In genomic region chr11:59891854-59892253, GRCm38 (mm10) we compare ENCODE assay signal across 20 mouse cellular contexts. TPM values are rescaled to one million over a fixed set of nuclear protein-coding genes. Genes with fewer than 3 reads are reported as not detected.
DNase-seq lines count a peak whose midpoint lies in the region; ATAC-seq and TF ChIP-seq lines count a peak whose summit lies in the region.
"Had no signal": no experiment of that assay in that cellular context is flagged by ENCODE, and none has a peak within 500 bp of the region (broad histone marks: within the 10 kb centered on the region; RNA-seq: fewer than 3 reads in every experiment).

No protein-coding gene starts in this region.

- H3K9ac ChIP-seq in hindbrain, embryonic 13.5 days, result 0 out of 2 replicates have a peak overlapping the region, but pooled peaks have one; percentile 9
- H3K9ac ChIP-seq in hindbrain, embryonic 11.5 days (ENCODE audit: low read depth, low read length), result no peak overlapping the region
- no peak overlapping the region for H3K9ac ChIP-seq in neural tube, embryonic 15.5 days (replicated peaks)
- H3K9ac ChIP-seq in intestine, embryonic 16.5 days (ENCODE audit: low read depth, low read length), result no peak overlapping the region
- H3K9ac ChIP-seq: embryonic facial prominence, embryonic 12.5 days; heart, embryonic 13.5 days; intestine, embryonic 15.5 days; neural tube, embryonic 12.5 days had no signal

- H3K4me3 ChIP-seq in hindbrain, embryonic 13.5 days, result no peak overlapping the region
- H3K4me3 ChIP-seq in hindbrain, embryonic 11.5 days (ENCODE audit: low read depth, low read length), result no peak overlapping the region
- H3K4me3 ChIP-seq in neural tube, embryonic 15.5 days (replicated peaks), result no peak overlapping the region
- H3K4me3 ChIP-seq in intestine, embryonic 16.5 days (ENCODE audit: low read length), result no peak overlapping the region
- H3K4me3 ChIP-seq: embryonic facial prominence, embryonic 12.5 days; erythroblast, embryonic 14.5 days; heart, embryonic 13.5 days; intestine, embryonic 15.5 days; neural tube, embryonic 12.5 days had no signal

- TF ChIP-seq CTCF in brain, embryonic 14.5 days (IDR thresholded peaks at IDR 0.05; ENCODE audit: borderline replicate concordance, extremely low read depth, insufficient read depth, insufficient read length), result no peak

- H3K27me3 ChIP-seq in hindbrain, embryonic 13.5 days, result no peaks in the 10 kb centered on the region
- H3K27me3 ChIP-seq in hindbrain, embryonic 11.5 days (ENCODE audit: control insufficient read depth, insufficient read depth, low read length), result no peaks in the 10 kb centered on the region
- no peaks in the 10 kb centered on the region for H3K27me3 ChIP-seq in neural tube, embryonic 15.5 days (replicated peaks)
- H3K27me3 ChIP-seq in intestine, embryonic 16.5 days (replicated peaks; ENCODE audit: control insufficient read depth, insufficient read depth, low read length), result no peaks in the 10 kb centered on the region
- H3K27me3 ChIP-seq: embryonic facial prominence, embryonic 12.5 days; heart, embryonic 13.5 days; intestine, embryonic 15.5 days; neural tube, embryonic 12.5 days had no signal

- H3K4me1 ChIP-seq in hindbrain, embryonic 13.5 days (replicated peaks), result peaks cover 12% of the 10 kb centered on the region
- H3K4me1 ChIP-seq in hindbrain, embryonic 11.5 days (replicated peaks; ENCODE audit: control insufficient read depth, insufficient read depth, low read length), result no peaks in the 10 kb centered on the region
- peaks cover 7% of the 10 kb centered on the region; the same call in 1 of the 2 replicates for H3K4me1 ChIP-seq in neural tube, embryonic 15.5 days
- H3K4me1 ChIP-seq in intestine, embryonic 16.5 days (ENCODE audit: control insufficient read depth, insufficient read depth, low read length), result peaks cover 4% of the 10 kb centered on the region
- H3K4me1 ChIP-seq: embryonic facial prominence, embryonic 12.5 days; neural tube, embryonic 12.5 days had no signal

- no peak for TF ChIP-seq POLR2A in brain, embryonic 14.5 days (IDR thresholded peaks at IDR 0.05; ENCODE audit: borderline replicate concordance, extremely low read depth, insufficient read depth, insufficient read length, poor library complexity, severe bottlenecking)

- H3K4me2 ChIP-seq in hindbrain, embryonic 13.5 days, result no peak overlapping the region
- no peak overlapping the region for H3K4me2 ChIP-seq in hindbrain, embryonic 11.5 days (replicated peaks; ENCODE audit: low read depth, low read length)
- no peak overlapping the region for H3K4me2 ChIP-seq in neural tube, embryonic 15.5 days
- H3K4me2 ChIP-seq in intestine, embryonic 16.5 days (ENCODE audit: low read depth, low read length), result no peak overlapping the region
- H3K4me2 ChIP-seq: embryonic facial prominence, embryonic 12.5 days; heart, embryonic 13.5 days; intestine, embryonic 15.5 days; neural tube, embryonic 12.5 days had no signal

- 55% methylated on average over 6 of the region's 6 CpGs for WGBS in hindbrain, embryonic 13.5 days
- 63% methylated on average over 6 of the region's 6 CpGs for WGBS in hindbrain, embryonic 11.5 days
- WGBS in neural tube, embryonic 15.5 days, result 43% methylated on average over 6 of the region's 6 CpGs
- WGBS in intestine, embryonic 16.5 days, result 61% methylated on average over 6 of the region's 6 CpGs

- DNase-seq in hindbrain, embryonic 11.5 days (ENCODE audit: low spot score), result no peak
- DNase-seq in neural tube, embryonic 10.5 days (ENCODE audit: extremely low spot score, low spot score), result no peak
- peak; percentile 42 for DNase-seq in brain, embryonic 14.5 days (ENCODE audit: low read depth)
- DNase-seq in retina, embryonic 14.5 days (ENCODE audit: low spot score), result peak; percentile 31
- DNase-seq in adrenal gland, postnatal 10 days, result no peak
- DNase-seq: cerebellum, adult 8-10 months; kidney, postnatal 4 days; liver; lung, postnatal 10 days; spleen, adult 18-20 months; thymus, adult 2 months had no signal

- ATAC-seq in hindbrain, embryonic 13.5 days (ENCODE audit: low FRiP score), result no peak
- ATAC-seq in hindbrain, embryonic 11.5 days (ENCODE audit: low FRiP score), result no peak
- no peak for ATAC-seq in neural tube, embryonic 15.5 days (ENCODE audit: low FRiP score)
- ATAC-seq in intestine, embryonic 16.5 days, result no peak
- ATAC-seq: forebrain, embryonic 16.5 days; intestine, embryonic 15.5 days had no signal

- no peaks in the 10 kb centered on the region for H3K9me3 ChIP-seq in hindbrain, embryonic 13.5 days
- no peaks in the 10 kb centered on the region for H3K9me3 ChIP-seq in hindbrain, embryonic 11.5 days (ENCODE audit: control insufficient read depth, low read length)
- no peaks in the 10 kb centered on the region for H3K9me3 ChIP-seq in neural tube, embryonic 15.5 days (replicated peaks)
- peaks cover 3% of the 10 kb centered on the region; the same call in 1 of the 2 replicates for H3K9me3 ChIP-seq in intestine, embryonic 16.5 days (ENCODE audit: control insufficient read depth, low read length)
- H3K9me3 ChIP-seq: embryonic facial prominence, embryonic 12.5 days; heart, embryonic 13.5 days; intestine, embryonic 15.5 days; neural tube, embryonic 12.5 days had no signal

- peak overlapping the region; percentile 35; the same call in 1 of the 2 replicates for H3K27ac ChIP-seq in hindbrain, embryonic 13.5 days
- no peak overlapping the region for H3K27ac ChIP-seq in hindbrain, embryonic 11.5 days (ENCODE audit: low read depth, low read length)
- H3K27ac ChIP-seq in neural tube, embryonic 15.5 days (replicated peaks), result peak overlapping the region; percentile 33; the same call in 1 of the 2 replicates
- H3K27ac ChIP-seq in intestine, embryonic 16.5 days (ENCODE audit: low read length), result no peak overlapping the region
- H3K27ac ChIP-seq: embryonic facial prominence, embryonic 12.5 days; heart, embryonic 13.5 days; intestine, embryonic 15.5 days; neural tube, embryonic 12.5 days had no signal

- no peaks in the 10 kb centered on the region for H3K36me3 ChIP-seq in hindbrain, embryonic 13.5 days
- H3K36me3 ChIP-seq in hindbrain, embryonic 11.5 days (ENCODE audit: control insufficient read depth, insufficient read depth, low read length), result no peaks in the 10 kb centered on the region
- no peaks in the 10 kb centered on the region for H3K36me3 ChIP-seq in neural tube, embryonic 15.5 days
- no peaks in the 10 kb centered on the region for H3K36me3 ChIP-seq in intestine, embryonic 16.5 days (ENCODE audit: control insufficient read depth, insufficient read depth, low read length)
- H3K36me3 ChIP-seq: embryonic facial prominence, embryonic 12.5 days; heart, embryonic 13.5 days; intestine, embryonic 15.5 days; neural tube, embryonic 12.5 days had no signal

RNA-seq across cellular contexts. Expression of gene Cops3, which starts 52.2 kb away (rescaled TPM):
- 205 and 210 TPM in 2 replicates for polyA plus RNA-seq in hindbrain, embryonic 13.5 days (2015; fragmentation: Nextera tagmentation; extraction: Ambion mirVana)
- polyA plus RNA-seq in hindbrain, embryonic 11.5 days (2014; fragmentation: Nextera tagmentation; extraction: Ambion mirVana), result 246 and 254 TPM in 2 replicates
- polyA plus RNA-seq in neural tube, embryonic 15.5 days (2015; fragmentation: Nextera tagmentation; extraction: Ambion mirVana), result 194 and 195 TPM in 2 replicates
- 57.3 and 75.3 TPM in 2 replicates for polyA plus RNA-seq in brain, embryonic 14.5 days (2012; rRNA removed)
- 165 and 184 TPM in 2 replicates for polyA plus RNA-seq in intestine, embryonic 16.5 days (2015; fragmentation: Nextera tagmentation; extraction: Ambion mirVana)
- 100 to 1,000 TPM in 1 of 2 experiments, 10 to 100 TPM in 1; 98.7 to 103 TPM for total RNA-seq in adrenal gland, postnatal 10 days (2021)

RNA-seq across cellular contexts. Expression of gene Nt5m, which starts 52.6 kb away (rescaled TPM):
- 61.5 and 64.1 TPM in 2 replicates for polyA plus RNA-seq in hindbrain, embryonic 13.5 days (2015; fragmentation: Nextera tagmentation; extraction: Ambion mirVana)
- polyA plus RNA-seq in hindbrain, embryonic 11.5 days (2014; fragmentation: Nextera tagmentation; extraction: Ambion mirVana), result 37.8 and 42.6 TPM in 2 replicates
- polyA plus RNA-seq in neural tube, embryonic 15.5 days (2015; fragmentation: Nextera tagmentation; extraction: Ambion mirVana), result 71.6 and 84.2 TPM in 2 replicates
- polyA plus RNA-seq in brain, embryonic 14.5 days (2012; rRNA removed), result 57.5 and 63.4 TPM in 2 replicates
- 31.1 and 34.5 TPM in 2 replicates for polyA plus RNA-seq in intestine, embryonic 16.5 days (2015; fragmentation: Nextera tagmentation; extraction: Ambion mirVana)
- total RNA-seq in adrenal gland, postnatal 10 days (2021), result 10 to 100 TPM; 31.4 to 34.2 TPM

RNA-seq across cellular contexts. Expression of gene Med9, which starts 56.2 kb away (rescaled TPM):
- 33.9 and 34.1 TPM in 2 replicates for polyA plus RNA-seq in hindbrain, embryonic 13.5 days (2015; fragmentation: Nextera tagmentation; extraction: Ambion mirVana)
- polyA plus RNA-seq in hindbrain, embryonic 11.5 days (2014; fragmentation: Nextera tagmentation; extraction: Ambion mirVana), result 40.1 and 44.9 TPM in 2 replicates
- 41.0 and 45.2 TPM in 2 replicates for polyA plus RNA-seq in neural tube, embryonic 15.5 days (2015; fragmentation: Nextera tagmentation; extraction: Ambion mirVana)
- 21.9 and 24.8 TPM in 2 replicates for polyA plus RNA-seq in brain, embryonic 14.5 days (2012; rRNA removed)
- 33.0 and 33.4 TPM in 2 replicates for polyA plus RNA-seq in intestine, embryonic 16.5 days (2015; fragmentation: Nextera tagmentation; extraction: Ambion mirVana)
- 10 to 100 TPM; 30.0 to 31.7 TPM for total RNA-seq in adrenal gland, postnatal 10 days (2021)

Comparison
In these comparisons a context has a peak if more than half of its experiments do, and no peak if none do; other contexts are left out.
1. H3K27ac ChIP-seq: peak in hindbrain, embryonic 13.5 days (single experiment) and neural tube, embryonic 15.5 days (single experiment); none in hindbrain, embryonic 11.5 days (single experiment) and intestine, embryonic 16.5 days (single experiment).
2. DNase-seq: peak in brain, embryonic 14.5 days (single experiment) and retina, embryonic 14.5 days (single experiment); none in hindbrain, embryonic 11.5 days (single experiment), neural tube, embryonic 10.5 days (single experiment) and adrenal gland, postnatal 10 days (single experiment).